Mouse (Mus musculus) liver, embryonic 15.5 days (tissue): ENCODE measurements at regions not wholly inside any gene's neighbourhood (a gene's known extent, or its start where the extent isn't known, plus 50 kb on each side); places are given as distances from the start of the nearest gene placed in this dataset.

Experiments used
- ATAC-seq: fragments of 200-750 bp; cut with Nextera tagmentation; 2 replicates; pipeline ENCODE4 v1.8.0; 2017; ENCODE audit warnings: moderate number of reproducible peaks, mild to moderate bottlenecking, moderate library complexity; ENCODE audit not compliant: insufficient read depth
- H3K27ac ChIP-seq: fragments of 300-500 bp; sonication (generic); replicated peaks from 2 replicates; pipeline ENCODE4 v1.5.1; 2015; ENCODE audit warnings: mild to moderate bottlenecking, inconsistent platforms
- H3K27me3 ChIP-seq: fragments of 300-500 bp; sonication (generic); 2 replicates; pipeline ENCODE4 v1.6.1; 2015; ENCODE audit warnings: mild to moderate bottlenecking, inconsistent platforms
- H3K36me3 ChIP-seq: fragments of 300-500 bp; sonication (generic); replicated peaks from 2 replicates; pipeline ENCODE4 v1.6.1; 2015; ENCODE audit warnings: moderate library complexity, mild to moderate bottlenecking, inconsistent platforms
- H3K4me1 ChIP-seq: fragments of 300-500 bp; sonication (generic); replicated peaks from 2 replicates; pipeline ENCODE4 v1.6.1; 2015; ENCODE audit warnings: inconsistent platforms
- H3K4me2 ChIP-seq: fragments of 300-500 bp; sonication (generic); 2 replicates; pipeline ENCODE4 v1.6.1; 2015; ENCODE audit warnings: moderate library complexity, mild to moderate bottlenecking, inconsistent platforms
- H3K4me3 ChIP-seq: fragments of 300-500 bp; sonication (generic); replicated peaks from 2 replicates; pipeline ENCODE4 v1.5.1; 2015; ENCODE audit warnings: mild to moderate bottlenecking, inconsistent platforms
- H3K9ac ChIP-seq: fragments of 300-500 bp; sonication (generic); 2 replicates; pipeline ENCODE4 v1.6.1; 2015; ENCODE audit warnings: moderate library complexity, mild to moderate bottlenecking, inconsistent platforms
- H3K9me3 ChIP-seq: fragments of 300-500 bp; sonication (generic); replicated peaks from 2 replicates; pipeline ENCODE4 v1.6.1; 2016; ENCODE audit warnings: inconsistent platforms
- WGBS: fragments of 180-500 bp; shearing (Covaris S2); methylation state at CpG from one replicate; pipeline ENCODE4 v1.1.7; 2015; ENCODE audit warnings: mixed read lengths; ENCODE audit not compliant: insufficient replicate concordance; 5-methylcytosine and 5-hydroxymethylcytosine counted together

- Histone ChIP-seq H3K9me3 (no peaks in the 10 kb centered on the region), H3K4me3 (no peak overlapping the region), H3K36me3 (no peaks in the 10 kb centered on the region), H3K27me3 (no peaks in the 10 kb centered on the region), H3K4me2 (no peak overlapping the region), H3K27ac (no peak overlapping the region), H3K9ac (no peak overlapping the region), H3K4me1 (no peaks in the 10 kb centered on the region)
- no peak for ATAC-seq
- 63% methylated on average over 8 of the region's 8 CpGs for WGBS
These were observed 202.6 kb downstream of the Slc30a10 start for GRCm38 (mm10) chr1:185657286-185657685.

DNA sequence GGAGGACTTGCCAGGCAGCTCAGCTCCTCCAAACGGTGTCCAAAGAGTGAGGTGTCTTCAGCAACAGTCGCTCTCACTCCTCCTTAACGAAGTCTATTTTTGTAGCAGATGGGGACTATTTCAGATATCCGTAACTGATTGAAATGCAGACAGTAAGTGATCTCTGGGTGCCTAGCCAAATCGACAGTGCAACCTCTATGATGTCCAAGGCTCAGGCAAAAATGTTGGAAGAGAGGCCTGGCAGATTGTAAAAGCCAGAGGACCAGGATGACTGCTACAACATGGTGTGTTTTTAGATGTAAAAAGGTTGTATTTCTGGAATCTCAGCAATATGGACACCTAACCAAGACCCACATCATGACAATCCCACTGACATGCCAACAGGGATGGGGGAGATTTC lies 204.8 kb downstream of the Slc30a10 start:
- no peak for ATAC-seq
- Histone ChIP-seq H3K4me3 (no peak overlapping the region), H3K4me1 (no peaks in the 10 kb centered on the region), H3K27ac (no peak overlapping the region), H3K9ac (no peak overlapping the region), H3K4me2 (no peak overlapping the region), H3K9me3 (no peaks in the 10 kb centered on the region), H3K36me3 (no peaks in the 10 kb centered on the region), H3K27me3 (no peaks in the 10 kb centered on the region)
- whole genome bisulfite sequencing = 58% methylated on average over 5 of the region's 5 CpGs

GRCm38 (mm10) chr1:185662336-185662735 lies 207.7 kb downstream of the Slc30a10 start:
- Histone ChIP-seq H3K4me2 (no peak overlapping the region), H3K4me3 (no peak overlapping the region), H3K4me1 (no peaks in the 10 kb centered on the region), H3K27ac (no peak overlapping the region), H3K9me3 (no peaks in the 10 kb centered on the region), H3K36me3 (no peaks in the 10 kb centered on the region), H3K27me3 (no peaks in the 10 kb centered on the region), H3K9ac (no peak overlapping the region)
- WGBS = 39% methylated on average over 3 of the region's 3 CpGs
- ATAC-seq = no peak

DNA sequence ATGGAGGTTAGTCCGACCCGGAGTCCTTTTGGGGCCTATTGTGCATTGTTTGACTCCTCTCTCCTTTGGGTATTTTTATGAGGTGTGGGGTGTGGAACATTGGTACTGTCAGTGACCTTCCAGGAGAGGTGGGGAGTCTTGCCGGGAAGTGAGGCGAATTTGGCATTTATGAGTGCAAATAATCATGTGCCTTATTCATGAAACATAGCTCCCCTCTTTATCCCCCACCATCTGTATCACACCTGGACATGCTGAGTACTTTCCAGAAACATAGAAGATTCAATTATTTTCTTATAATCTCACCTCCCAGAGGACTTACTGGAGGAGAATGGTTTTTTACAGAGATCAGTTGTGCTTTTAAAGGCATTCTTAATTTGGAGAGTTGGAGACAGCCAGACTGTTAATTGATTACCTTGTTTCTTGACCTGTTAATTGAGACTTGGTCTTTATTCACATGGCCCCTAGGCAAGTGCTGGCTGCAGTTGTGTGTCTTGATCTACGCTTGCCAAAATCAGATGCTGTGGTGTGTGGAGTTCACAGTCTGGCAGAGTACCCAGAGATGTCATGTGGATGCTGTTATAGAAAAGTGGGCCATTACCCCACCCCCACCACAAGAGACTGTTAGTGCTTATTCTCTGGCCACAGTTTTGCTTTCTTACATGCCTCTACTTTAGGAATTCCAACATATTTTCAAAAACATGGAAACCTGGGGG lies 215.5 kb downstream of the Slc30a10 start:
- WGBS = 65% methylated on average over 5 of the region's 5 CpGs
- H3K4me2 ChIP-seq = no peak overlapping the region

GRCm38 (mm10) chr1:185672940-185673339 lies 218.3 kb downstream of the Slc30a10 start:
- H3K36me3 ChIP-seq = no peaks in the 10 kb centered on the region
- no peak overlapping the region for H3K27ac ChIP-seq
- ATAC-seq = no peak
- no peaks in the 10 kb centered on the region for H3K27me3 ChIP-seq
- no peaks in the 10 kb centered on the region for H3K4me1 ChIP-seq
- no peak overlapping the region for H3K4me3 ChIP-seq
- H3K4me2 ChIP-seq = no peak overlapping the region
- 52% methylated on average over 3 of the region's 3 CpGs for WGBS
- H3K9me3 ChIP-seq = no peaks in the 10 kb centered on the region
- H3K9ac ChIP-seq = no peak overlapping the region

More for the DNA sequence above, 215.5 kb downstream of the Slc30a10 start:
- ATAC-seq = no peak
- Histone ChIP-seq H3K27ac (no peak overlapping the region), H3K36me3 (no peaks in the 10 kb centered on the region), H3K9ac (no peak overlapping the region), H3K4me1 (no peaks in the 10 kb centered on the region), H3K9me3 (no peaks in the 10 kb centered on the region), H3K4me3 (no peak overlapping the region), H3K27me3 (no peaks in the 10 kb centered on the region)

DNA sequence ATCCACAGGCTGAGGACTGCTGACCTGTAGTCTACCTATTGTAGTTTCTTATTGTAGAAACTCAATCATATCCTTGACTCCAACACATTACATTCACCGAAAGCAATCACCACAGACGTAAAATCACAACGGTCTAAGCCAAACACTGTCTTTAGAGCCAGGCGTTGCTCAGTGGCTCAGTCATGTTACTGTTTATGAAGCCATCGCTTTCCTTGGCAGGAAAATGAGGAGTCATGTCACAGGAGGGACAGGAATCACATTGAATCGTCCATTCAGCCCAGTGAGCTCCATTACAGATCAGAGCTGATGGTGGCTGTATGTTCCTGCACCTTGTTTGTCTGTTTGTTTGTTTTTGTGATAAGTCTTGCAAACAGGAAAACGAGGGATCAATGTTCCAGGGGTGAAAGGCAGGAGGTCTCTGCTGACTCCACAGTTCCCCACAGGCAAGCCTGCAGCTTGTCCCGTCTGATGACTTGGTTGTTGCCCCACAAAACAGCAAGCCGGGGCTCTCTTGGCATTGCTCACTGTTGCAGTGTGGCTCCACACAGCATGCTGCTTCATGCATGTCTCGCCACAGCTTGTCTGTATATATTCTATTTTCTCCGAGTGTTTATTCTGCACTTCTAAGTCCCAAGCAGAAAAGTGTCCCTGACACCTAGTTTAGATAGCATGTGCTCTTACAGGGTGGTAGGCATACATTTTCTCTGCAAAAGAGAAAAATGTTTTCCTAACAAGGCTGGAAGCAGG lies 221.2 kb downstream of the Slc30a10 start:
- H3K4me2 ChIP-seq = no peak overlapping the region
- no peak overlapping the region for H3K9ac ChIP-seq
- H3K36me3 ChIP-seq = no peaks in the 10 kb centered on the region
- 54% methylated on average over 11 of the region's 11 CpGs for WGBS
- no peaks in the 10 kb centered on the region for H3K9me3 ChIP-seq
- ATAC-seq = no peak
- H3K4me3 ChIP-seq = no peak overlapping the region
- no peaks in the 10 kb centered on the region for H3K27me3 ChIP-seq
- H3K4me1 ChIP-seq = no peaks in the 10 kb centered on the region
- H3K27ac ChIP-seq = no peak overlapping the region

GRCm38 (mm10) chr1:185681610-185682457 lies 227.2 kb downstream of the Slc30a10 start:
- no peak for ATAC-seq
- no peaks in the 10 kb centered on the region for H3K27me3 ChIP-seq
- no peak overlapping the region for H3K4me2 ChIP-seq
- no peak overlapping the region for H3K27ac ChIP-seq
- H3K36me3 ChIP-seq = no peaks in the 10 kb centered on the region
- H3K4me3 ChIP-seq = no peak overlapping the region
- no peak overlapping the region for H3K9ac ChIP-seq
- H3K4me1 ChIP-seq = no peaks in the 10 kb centered on the region
- 41% methylated on average over 21 of the region's 21 CpGs for WGBS
- H3K9me3 ChIP-seq = no peaks in the 10 kb centered on the region

GRCm38 (mm10) chr1:185682458-185682750 lies 227.8 kb downstream of the Slc30a10 start:
- no peaks in the 10 kb centered on the region for H3K27me3 ChIP-seq
- H3K36me3 ChIP-seq = no peaks in the 10 kb centered on the region
- ATAC-seq = no peak
- WGBS = 65% methylated on average over 3 of the region's 3 CpGs
- no peak overlapping the region for H3K4me3 ChIP-seq
- H3K4me2 ChIP-seq = no peak overlapping the region
- no peaks in the 10 kb centered on the region for H3K9me3 ChIP-seq
- H3K9ac ChIP-seq = no peak overlapping the region
- no peak overlapping the region for H3K27ac ChIP-seq
- no peaks in the 10 kb centered on the region for H3K4me1 ChIP-seq

DNA sequence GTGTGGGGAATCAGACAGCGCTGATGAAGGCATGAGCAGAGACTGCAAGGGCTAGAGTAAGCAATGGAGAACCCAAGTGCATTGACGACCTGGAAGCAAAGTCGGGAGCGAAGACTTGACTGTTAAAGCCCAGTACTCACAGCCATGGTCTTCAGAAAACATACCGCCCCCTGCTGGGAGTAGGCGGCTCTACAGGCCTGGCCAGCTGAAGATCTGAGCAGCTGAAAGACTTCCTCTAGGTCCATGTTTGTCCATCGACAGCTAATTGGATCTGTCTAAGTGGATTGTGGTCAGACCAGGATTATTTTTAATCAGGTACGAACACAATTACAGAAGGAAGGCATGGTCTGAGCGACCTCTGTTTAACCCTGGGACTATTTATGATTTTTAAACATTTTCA lies 230.0 kb downstream of the Slc30a10 start:
- Histone ChIP-seq H3K36me3 (no peaks in the 10 kb centered on the region), H3K9ac (no peak overlapping the region), H3K9me3 (no peaks in the 10 kb centered on the region), H3K4me3 (no peak overlapping the region), H3K27me3 (no peaks in the 10 kb centered on the region), H3K4me2 (no peak overlapping the region), H3K4me1 (no peaks in the 10 kb centered on the region), H3K27ac (no peak overlapping the region)
- ATAC-seq = peak; percentile 37; the same call in 1 of the 2 replicates
- 51% methylated on average over 9 of the region's 9 CpGs for WGBS

DNA sequence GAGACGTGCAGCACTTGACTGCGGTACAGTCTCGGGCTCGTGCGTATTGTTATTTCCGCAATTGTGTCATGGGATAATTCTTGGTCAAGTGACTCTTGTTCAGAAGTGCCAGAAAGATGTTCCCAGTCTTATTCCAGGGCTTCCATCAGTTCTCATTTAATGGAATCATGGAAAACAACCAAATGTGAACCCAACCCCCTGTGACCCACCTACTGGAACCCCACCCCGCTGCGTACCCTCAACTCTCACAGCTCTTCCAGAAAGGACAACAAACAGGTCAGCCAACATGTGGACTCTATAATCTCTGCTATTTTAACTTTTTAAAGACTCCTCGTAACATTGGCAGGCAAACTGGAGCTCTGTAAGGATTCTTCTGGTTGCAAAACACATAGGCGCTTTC lies 233.9 kb downstream of the Slc30a10 start:
- Histone ChIP-seq H3K36me3 (no peaks in the 10 kb centered on the region), H3K4me1 (no peaks in the 10 kb centered on the region), H3K27ac (no peak overlapping the region), H3K4me3 (no peak overlapping the region), H3K9me3 (no peaks in the 10 kb centered on the region), H3K27me3 (no peaks in the 10 kb centered on the region), H3K9ac (no peak overlapping the region), H3K4me2 (no peak overlapping the region)
- 82% methylated on average over 10 of the region's 10 CpGs for WGBS
- ATAC-seq = no peak

DNA sequence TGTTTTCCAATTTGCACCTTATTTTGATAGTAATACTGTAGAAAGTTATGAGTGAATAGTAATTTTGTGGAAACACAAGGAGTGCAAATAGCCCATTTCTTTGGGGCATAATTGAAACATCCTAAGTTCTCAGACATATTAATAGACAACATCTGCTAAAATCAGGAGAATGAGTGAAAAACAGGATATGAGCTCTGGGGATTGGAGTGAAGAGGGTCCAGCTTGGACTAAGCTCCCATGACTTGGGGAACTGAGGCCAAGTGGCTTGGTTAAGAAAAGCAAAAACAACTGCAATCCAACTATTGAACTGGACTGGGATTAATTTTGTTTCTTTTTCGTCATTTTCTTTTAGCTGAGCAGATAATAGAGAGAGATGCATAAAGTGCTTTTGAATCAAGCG lies 240.7 kb downstream of the Slc30a10 start:
- whole genome bisulfite sequencing = 62% methylated on average over 2 of the region's 2 CpGs
- Histone ChIP-seq H3K36me3 (no peaks in the 10 kb centered on the region), H3K4me2 (no peak overlapping the region), H3K4me3 (no peak overlapping the region), H3K9ac (no peak overlapping the region), H3K27me3 (no peaks in the 10 kb centered on the region), H3K9me3 (no peaks in the 10 kb centered on the region), H3K4me1 (no peaks in the 10 kb centered on the region), H3K27ac (no peak overlapping the region)
- no peak for ATAC-seq
